Mouse (Mus musculus) ES-E14 (cell line): ENCODE measurements around the gene Slc12a5.

Experiments
- CHD2 ChIP-seq: IDR thresholded peaks from 2 replicates; pipeline ENCODE4 v1.6.1; 2014; ENCODE audit warnings: mild to moderate bottlenecking, low read depth, low read length, inconsistent platforms
- ZNF384 ChIP-seq: IDR thresholded peaks from 2 replicates; pipeline ENCODE4 v1.6.1; 2012; ENCODE audit warnings: low read depth, low read length, inconsistent platforms

DNA sequence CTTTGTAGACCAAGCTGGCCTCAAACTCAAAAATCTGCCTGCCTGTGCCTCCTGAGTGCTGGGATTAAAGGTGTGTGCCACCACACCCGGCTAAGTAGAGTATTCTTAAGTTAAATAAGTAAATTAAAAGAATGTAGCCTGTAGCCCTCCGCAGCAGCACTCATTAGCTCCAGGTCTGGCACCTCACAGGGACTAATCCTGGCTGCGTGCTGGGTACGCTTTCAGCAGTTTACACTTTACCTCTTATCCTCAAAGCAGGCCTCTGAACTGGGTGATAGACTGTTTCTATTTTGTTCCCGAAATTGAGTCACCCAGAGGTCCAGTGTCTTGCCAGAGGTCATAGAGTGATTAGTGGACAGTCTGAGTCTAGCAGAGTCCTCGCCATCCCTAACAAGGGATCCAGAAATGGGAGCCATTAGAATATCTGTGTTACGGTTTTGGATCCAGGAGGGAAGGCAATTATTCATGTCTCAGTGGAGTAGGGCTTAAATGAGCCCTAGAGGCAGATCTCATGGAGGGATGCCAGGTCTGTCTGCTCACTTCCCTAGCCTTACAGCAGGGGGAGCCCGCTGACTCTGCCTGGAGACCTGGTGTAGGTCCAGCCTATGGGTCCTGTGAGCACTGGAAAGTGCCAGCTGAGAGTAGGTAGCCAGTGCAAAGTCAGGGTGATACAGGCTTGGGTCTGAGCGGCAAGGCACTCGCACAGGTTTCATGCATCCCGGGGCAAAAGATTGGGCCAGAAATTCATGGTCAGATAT is 36.3 kb upstream of the Slc12a5 start:
- TF ChIP-seq CHD2 (no peak), ZNF384 (no peak)
